Mouse (Mus musculus) megakaryocyte-erythroid progenitor cell, adult 5-6 weeks (primary cell): ENCODE measurements around the gene Zfp426. TPM values are rescaled to one million over a fixed set of nuclear protein-coding genes. Genes with fewer than 3 reads are reported as not detected.

ENCODE experiments used
- ATAC-seq: replicated peaks from 2 replicates; pipeline ENCODE4 v1.8.0; 2016; ENCODE audit warnings: mild to moderate bottlenecking, inconsistent platforms; ENCODE audit not compliant: severe bottlenecking, poor library complexity, low FRiP score, low TSS enrichment
- total RNA-seq, 2 experiments: library from RNA; stranded (forward) in 1 of 2; stranded (reverse) in 1 of 2; fragments of 200-1000, 215-1000 nt in 1 of 2; fragments of >200 nt in 1 of 2; fragmentation: Nextera tagmentation in 1 of 2; gene quantifications; 2 replicates each; pipeline ENCODE4 v1.2.3; 2014 to 2017

The Zfp426 gene
- 15.2 and 19.6 TPM in 2 replicates for total RNA-seq (2014; fragmentation: Nextera tagmentation)
- 15.0 and 22.3 TPM in 2 replicates for total RNA-seq (2017)

GRCm38 (mm10) chr9:20492527-20493233 is at the start of gene Zfp426:
Zfp426 (minus strand) TSS chr9:20492746.
- ATAC-seq: peak; percentile 97

GRCm38 (mm10) chr9:20536598-20536997 is 44.1 kb upstream of the Zfp426 start:
- ATAC-seq: no peak

- ATAC-seq: no peak
Measured at GRCm38 (mm10) chr9:20534326-20534926, 41.9 kb upstream of the Zfp426 start.

- peak; percentile 92 for ATAC-seq
Measured at GRCm38 (mm10) chr9:20521306-20521957, 28.9 kb upstream of the Zfp426 start, which contains the start of gene Zfp266. Zfp266 (minus strand) TSS chr9:20521417.

- no peak for ATAC-seq
Measured at GRCm38 (mm10) chr9:20520531-20521210, 28.1 kb upstream of the Zfp426 start.

- ATAC-seq: 0 out of 2 replicates have a peak, but pooled peaks have one; percentile 36
Measured at GRCm38 (mm10) chr9:20519949-20520348, 27.4 kb upstream of the Zfp426 start.

DNA sequence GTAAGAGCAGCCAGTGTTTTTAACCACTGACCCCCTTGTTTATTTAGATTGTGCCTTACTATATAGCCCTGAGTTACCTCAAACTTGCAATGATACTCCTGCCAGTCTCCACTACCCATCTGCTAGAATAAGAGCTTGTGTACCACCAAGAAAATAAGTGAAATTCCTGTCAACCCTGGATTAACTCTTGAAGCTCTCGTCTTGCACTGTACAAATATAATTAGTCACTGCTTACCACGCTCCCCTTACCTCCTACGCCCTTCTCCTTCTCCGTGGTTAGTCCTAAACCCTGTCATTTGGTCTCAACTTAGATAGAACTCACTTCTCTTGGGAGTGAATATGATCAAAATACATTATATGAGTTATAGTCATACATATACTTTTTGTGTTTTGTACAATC is 26.2 kb upstream of the Zfp426 start:
- no peak for ATAC-seq

DNA sequence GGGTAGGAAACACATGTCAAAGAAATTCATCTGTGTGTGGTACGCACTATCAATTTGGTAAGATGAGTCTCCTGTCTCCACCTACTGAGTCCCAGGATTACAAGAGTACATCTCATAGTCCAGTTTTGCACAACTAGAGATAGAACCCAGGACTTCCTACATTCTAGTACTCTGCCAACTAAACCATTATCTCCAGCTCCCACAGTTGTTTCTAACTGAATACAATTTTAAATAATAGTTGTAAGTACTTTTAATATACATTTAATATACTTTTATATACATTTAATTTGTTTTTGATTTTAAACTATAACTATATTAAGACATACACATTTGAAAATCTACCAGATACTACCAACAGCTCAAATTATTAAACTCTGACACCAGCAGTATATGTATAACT is 25.2 kb upstream of the Zfp426 start:
- no peak for ATAC-seq

- no peak for ATAC-seq
Measured at GRCm38 (mm10) chr9:20514016-20514415, 21.5 kb upstream of the Zfp426 start.

GRCm38 (mm10) chr9:20512714-20513113 is 20.2 kb upstream of the Zfp426 start:
- no peak for ATAC-seq

GRCm38 (mm10) chr9:20511645-20512044 is 19.1 kb upstream of the Zfp426 start:
- ATAC-seq: peak; percentile 64

DNA sequence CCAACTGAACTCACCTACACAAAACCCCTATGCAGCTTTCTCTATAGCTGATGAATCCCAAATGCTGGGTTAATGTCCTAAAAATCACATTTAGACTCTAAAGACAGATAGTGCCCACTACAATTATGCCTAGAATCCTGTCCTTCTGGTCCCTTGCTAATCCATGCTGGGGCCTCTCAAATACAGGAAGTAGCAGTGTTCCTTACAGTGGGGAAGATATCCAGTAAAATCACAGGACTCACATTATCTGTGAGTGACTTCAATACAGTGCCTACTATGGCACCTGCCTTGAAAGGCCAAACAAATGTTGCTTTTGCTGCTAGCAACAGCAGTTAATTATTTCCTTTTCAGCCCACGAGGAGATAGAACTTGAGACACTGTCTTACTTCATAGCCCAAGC is 17.8 kb upstream of the Zfp426 start:
- no peak for ATAC-seq

DNA sequence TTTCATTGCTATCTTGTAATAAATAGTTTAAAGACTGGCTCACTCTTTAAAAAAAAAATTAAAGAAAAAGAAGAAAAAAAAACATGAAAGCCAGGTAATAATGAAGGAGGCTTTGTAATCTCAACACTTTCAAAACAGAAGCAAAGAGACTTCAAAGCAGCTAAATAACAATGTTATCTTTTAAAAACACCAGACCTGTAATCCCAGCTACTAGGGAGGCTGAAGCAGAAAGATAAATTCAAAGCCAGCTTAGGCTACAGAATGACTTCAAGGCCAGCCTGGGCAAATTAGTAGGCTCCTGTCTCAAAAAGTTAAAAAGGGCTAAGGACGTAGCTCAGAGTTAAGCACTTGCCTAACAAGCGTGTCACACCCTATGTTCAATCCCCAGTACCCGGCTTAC is 17.1 kb upstream of the Zfp426 start:
- peak; percentile 86 for ATAC-seq

- ATAC-seq: no peak
Measured at GRCm38 (mm10) chr9:20504801-20505200, 12.3 kb upstream of the Zfp426 start.

DNA sequence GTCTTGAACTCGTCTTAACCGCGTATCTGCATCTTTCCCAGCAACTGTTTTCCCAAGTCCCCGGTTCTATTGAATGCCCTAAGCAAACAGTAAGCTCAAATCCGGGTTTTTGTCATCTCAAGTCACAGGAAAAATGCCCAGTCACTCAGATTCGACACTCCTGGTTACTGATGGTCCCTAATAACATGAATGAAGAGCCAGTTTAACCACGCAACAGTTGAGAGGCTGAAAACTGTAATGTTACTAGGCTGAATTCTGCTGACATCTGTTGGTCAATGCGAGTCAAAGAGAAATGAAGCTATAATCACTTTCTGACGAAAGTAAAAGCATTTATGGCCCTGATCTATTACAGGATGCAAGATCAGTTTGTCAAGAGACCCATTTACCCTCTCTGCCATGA is 735 bp upstream of the Zfp426 start:
- ATAC-seq: peak; percentile 42

DNA sequence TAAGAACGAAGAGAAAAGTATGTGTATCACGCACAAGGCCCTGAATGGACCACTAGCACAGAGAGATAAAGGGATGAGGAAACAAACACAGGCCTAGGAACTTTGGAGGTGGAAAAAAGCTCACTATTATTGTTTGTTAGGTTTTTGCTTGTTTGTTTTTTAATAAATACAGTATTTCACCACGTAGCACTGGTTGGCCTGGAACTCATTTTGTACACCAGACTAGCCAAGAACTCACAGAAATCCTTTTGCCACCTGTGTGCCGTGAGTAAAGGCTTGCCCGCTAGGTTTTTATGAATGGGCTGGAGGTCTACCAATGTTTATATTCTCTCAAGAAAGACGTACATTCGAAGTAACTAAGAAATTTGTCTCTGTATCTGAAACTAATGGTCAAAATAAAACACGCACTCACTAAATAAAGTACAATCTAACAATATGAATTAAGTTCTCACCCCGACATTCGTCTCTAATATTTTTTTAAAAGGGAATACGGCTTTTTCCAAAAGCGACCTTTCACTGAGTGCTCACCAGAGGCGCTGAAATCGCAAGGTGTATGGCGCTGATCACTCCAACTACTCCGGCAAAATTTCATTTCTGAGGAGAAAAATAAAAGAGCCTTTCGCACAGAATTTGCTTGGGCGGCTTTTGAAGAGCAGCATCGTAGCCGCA is 554 bp downstream of the Zfp426 start:
- ATAC-seq: no peak

GRCm38 (mm10) chr9:20489536-20489935 is 3.0 kb downstream of the Zfp426 start:
- no peak for ATAC-seq

- no peak for ATAC-seq
Measured at GRCm38 (mm10) chr9:20479396-20479795, 13.2 kb downstream of the Zfp426 start.

GRCm38 (mm10) chr9:20476632-20477031 is 15.9 kb downstream of the Zfp426 start:
- ATAC-seq: no peak
